Mouse (Mus musculus): ENCODE measurements around the gene Cat. TPM values are rescaled to one million over a fixed set of nuclear protein-coding genes. Genes with fewer than 3 reads are reported as not detected.

The Cat gene
- total and polyA plus RNA-seq, 2 experiments from 2014 or later, result 76.8 to 143 TPM

- no peak overlapping the region for H3K27ac ChIP-seq (ENCODE audit: low read depth)
- no peaks in the 10 kb centered on the region for H3K9me3 ChIP-seq (replicated peaks; ENCODE audit: control insufficient read depth, low read length)
- peaks cover 80% of the 10 kb centered on the region for H3K36me3 ChIP-seq (replicated peaks; ENCODE audit: control insufficient read depth, insufficient read depth, low read length)
- H3K4me3 ChIP-seq (ENCODE audit: low read depth, low read length), result no peak overlapping the region
- TF ChIP-seq CTCF (IDR thresholded peaks at IDR 0.05; ENCODE audit: low read depth), result no peak
- 87% methylated on average over 5 of the region's 5 CpGs for WGBS
- DNase-seq (ENCODE audit: low spot score), result no peak
- no peaks in the 10 kb centered on the region for H3K27me3 ChIP-seq (ENCODE audit: control insufficient read depth, insufficient read depth, low read length)
- ATAC-seq (ENCODE audit: insufficient read depth, low read depth), result no peak
- H3K4me2 ChIP-seq (ENCODE audit: low read depth, low read length), result no peak overlapping the region
- no peaks in the 10 kb centered on the region for H3K4me1 ChIP-seq (ENCODE audit: control insufficient read depth, insufficient read depth)
- H3K9ac ChIP-seq (replicated peaks; ENCODE audit: low read depth, low read length), result no peak overlapping the region
Observed at GRCm38 (mm10) chr2:103457048-103457447, 27.9 kb downstream of the Cat start.

GRCm38 (mm10) chr2:103456646-103457045 lies 28.3 kb downstream of the Cat start:
- WGBS, result 12% methylated on average over 10 of the region's 10 CpGs
- peaks cover 78% of the 10 kb centered on the region for H3K36me3 ChIP-seq (replicated peaks; ENCODE audit: control insufficient read depth, insufficient read depth, low read length)

GRCm38 (mm10) chr2:103455748-103456147 lies 29.2 kb downstream of the Cat start:
- DNase-seq (ENCODE audit: low spot score) (no peak), ATAC-seq (ENCODE audit: insufficient read depth, low read depth) (no peak)
- H3K36me3 ChIP-seq (replicated peaks; ENCODE audit: control insufficient read depth, insufficient read depth, low read length), result peaks cover 79% of the 10 kb centered on the region
- no peak overlapping the region for H3K27ac ChIP-seq (ENCODE audit: low read depth)
- TF ChIP-seq EP300 (IDR thresholded peaks at IDR 0.05; ENCODE audit: low read depth) (no peak), CTCF (IDR thresholded peaks at IDR 0.05; ENCODE audit: low read depth) (no peak)
- H3K27me3 ChIP-seq (ENCODE audit: control insufficient read depth, insufficient read depth, low read length), result no peaks in the 10 kb centered on the region
- H3K9me3 ChIP-seq (replicated peaks; ENCODE audit: control insufficient read depth, low read length), result no peaks in the 10 kb centered on the region
- H3K9ac ChIP-seq (replicated peaks; ENCODE audit: low read depth, low read length), result no peak overlapping the region
- H3K4me3 ChIP-seq (ENCODE audit: low read depth, low read length), result no peak overlapping the region
- no peaks in the 10 kb centered on the region for H3K4me1 ChIP-seq (ENCODE audit: control insufficient read depth, insufficient read depth)
- 93% methylated on average over 7 of the region's 7 CpGs for WGBS
- H3K4me2 ChIP-seq (ENCODE audit: low read depth, low read length), result no peak overlapping the region

More at GRCm38 (mm10) chr2:103456646-103457045, 28.3 kb downstream of the Cat start:
- Histone ChIP-seq H3K4me1 (ENCODE audit: control insufficient read depth, insufficient read depth) (no peaks in the 10 kb centered on the region), H3K9ac (replicated peaks; ENCODE audit: low read depth, low read length) (no peak overlapping the region), H3K4me2 (ENCODE audit: low read depth, low read length) (no peak overlapping the region), H3K4me3 (ENCODE audit: low read depth, low read length) (no peak overlapping the region), H3K27ac (ENCODE audit: low read depth) (no peak overlapping the region), H3K27me3 (ENCODE audit: control insufficient read depth, insufficient read depth, low read length) (no peaks in the 10 kb centered on the region), H3K9me3 (replicated peaks; ENCODE audit: control insufficient read depth, low read length) (no peaks in the 10 kb centered on the region)
- ATAC-seq (ENCODE audit: insufficient read depth, low read depth) (no peak), DNase-seq (ENCODE audit: low spot score) (peak; percentile 72)
- TF ChIP-seq EP300 (IDR thresholded peaks at IDR 0.05; ENCODE audit: low read depth) (no peak), CTCF (IDR thresholded peaks at IDR 0.05; ENCODE audit: low read depth) (peak; percentile 96)

GRCm38 (mm10) chr2:103452550-103452949 lies 32.4 kb downstream of the Cat start:
- Histone ChIP-seq H3K4me2 (ENCODE audit: low read depth, low read length) (no peak overlapping the region), H3K36me3 (replicated peaks; ENCODE audit: control insufficient read depth, insufficient read depth, low read length) (peaks cover 50% of the 10 kb centered on the region), H3K27me3 (ENCODE audit: control insufficient read depth, insufficient read depth, low read length) (no peaks in the 10 kb centered on the region), H3K4me1 (ENCODE audit: control insufficient read depth, insufficient read depth) (no peaks in the 10 kb centered on the region), H3K27ac (ENCODE audit: low read depth) (no peak overlapping the region), H3K4me3 (ENCODE audit: low read depth, low read length) (no peak overlapping the region), H3K9me3 (replicated peaks; ENCODE audit: control insufficient read depth, low read length) (no peaks in the 10 kb centered on the region), H3K9ac (replicated peaks; ENCODE audit: low read depth, low read length) (no peak overlapping the region)
- 81% methylated on average over 5 of the region's 5 CpGs for WGBS
- ATAC-seq (ENCODE audit: insufficient read depth, low read depth) (no peak), DNase-seq (ENCODE audit: low spot score) (no peak)
- TF ChIP-seq EP300 (IDR thresholded peaks at IDR 0.05; ENCODE audit: low read depth) (no peak), CTCF (IDR thresholded peaks at IDR 0.05; ENCODE audit: low read depth) (no peak)

GRCm38 (mm10) chr2:103450267-103450666 lies 34.7 kb downstream of the Cat start:
- no peak overlapping the region for H3K27ac ChIP-seq (ENCODE audit: low read depth)
- no peak for TF ChIP-seq EP300 (IDR thresholded peaks at IDR 0.05; ENCODE audit: low read depth)
- TF ChIP-seq CTCF (IDR thresholded peaks at IDR 0.05; ENCODE audit: low read depth), result no peak
- 87% methylated on average over 8 of the region's 8 CpGs for WGBS
- peaks cover 32% of the 10 kb centered on the region for H3K36me3 ChIP-seq (replicated peaks; ENCODE audit: control insufficient read depth, insufficient read depth, low read length)
- H3K9ac ChIP-seq (replicated peaks; ENCODE audit: low read depth, low read length), result no peak overlapping the region
- H3K4me2 ChIP-seq (ENCODE audit: low read depth, low read length), result no peak overlapping the region
- H3K27me3 ChIP-seq (ENCODE audit: control insufficient read depth, insufficient read depth, low read length), result 0 out of 2 replicates have a peak, but pooled peaks cover 3% of the 10 kb centered on the region
- ATAC-seq (ENCODE audit: insufficient read depth, low read depth), result no peak
- no peak overlapping the region for H3K4me3 ChIP-seq (ENCODE audit: low read depth, low read length)
- H3K9me3 ChIP-seq (replicated peaks; ENCODE audit: control insufficient read depth, low read length), result no peaks in the 10 kb centered on the region
- no peaks in the 10 kb centered on the region for H3K4me1 ChIP-seq (ENCODE audit: control insufficient read depth, insufficient read depth)
- no peak for DNase-seq (ENCODE audit: low spot score)

- Histone ChIP-seq H3K27me3 (ENCODE audit: control insufficient read depth, insufficient read depth, low read length) (0 out of 2 replicates have a peak, but pooled peaks cover 3% of the 10 kb centered on the region), H3K4me2 (ENCODE audit: low read depth, low read length) (no peak overlapping the region), H3K9me3 (replicated peaks; ENCODE audit: control insufficient read depth, low read length) (no peaks in the 10 kb centered on the region), H3K9ac (replicated peaks; ENCODE audit: low read depth, low read length) (no peak overlapping the region), H3K36me3 (replicated peaks; ENCODE audit: control insufficient read depth, insufficient read depth, low read length) (peaks cover 28% of the 10 kb centered on the region), H3K27ac (ENCODE audit: low read depth) (no peak overlapping the region), H3K4me3 (ENCODE audit: low read depth, low read length) (no peak overlapping the region), H3K4me1 (ENCODE audit: control insufficient read depth, insufficient read depth) (no peaks in the 10 kb centered on the region)
- 72% methylated on average over 7 of the region's 7 CpGs for WGBS
- no peak for DNase-seq (ENCODE audit: low spot score)
- no peak for ATAC-seq (ENCODE audit: insufficient read depth, low read depth)
- TF ChIP-seq EP300 (IDR thresholded peaks at IDR 0.05; ENCODE audit: low read depth), result no peak
- no peak for TF ChIP-seq CTCF (IDR thresholded peaks at IDR 0.05; ENCODE audit: low read depth)
Observed at GRCm38 (mm10) chr2:103449813-103450212, 35.1 kb downstream of the Cat start.
